Mouse (Mus musculus) erythroblast, embryonic 14.5 days (primary cell): Measurements from ENCODE around the gene Klhdc8a.

Experiments
- GATA1 ChIP-seq: IDR thresholded peaks from 2 replicates; pipeline ENCODE4 v1.6.1; 2012; ENCODE audit warnings: low read length, inconsistent platforms, mixed read lengths
- TAL1 ChIP-seq: IDR thresholded peaks from 3 replicates; pipeline ENCODE4 v1.6.1; 2012; ENCODE audit warnings: low read length, inconsistent platforms, mixed read lengths

DNA sequence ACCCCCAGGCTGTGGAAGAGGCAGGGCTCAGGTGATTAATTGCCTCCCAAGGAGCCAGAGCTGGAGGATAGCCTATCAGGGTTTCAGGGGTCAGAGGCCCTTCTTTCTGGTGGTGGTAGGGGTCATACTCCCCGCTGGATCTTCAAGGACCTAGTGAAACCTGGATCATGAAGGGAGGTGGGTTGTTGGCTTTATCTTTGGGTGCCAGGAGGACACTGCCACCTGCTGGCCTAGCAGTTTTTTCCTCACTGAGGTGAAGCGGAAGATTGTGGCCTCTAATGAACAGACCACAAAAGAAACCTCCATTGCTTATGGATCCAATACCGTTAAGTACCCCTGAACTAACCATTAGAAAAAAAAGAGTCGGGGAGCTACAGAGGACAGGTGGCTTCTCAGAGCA, 7.7 kb downstream of the Klhdc8a start:
- TF ChIP-seq GATA1 (no peak), TAL1 (no peak)
